Mouse (Mus musculus) hindbrain, embryonic 10.5 days (tissue): ENCODE measurements around the gene Bpifc. TPM values are rescaled to one million over a fixed set of nuclear protein-coding genes. Genes with fewer than 3 reads are reported as not detected.
A peak's percentile ranks its signal among the peaks of the same experiment; 100 is the strongest.

Source experiments
- DNase-seq: peaks from one replicate; pipeline ENCODE4 v3.0.0-alpha.2; 2017; ENCODE audit warnings: low spot score
- H3K27ac ChIP-seq: fragments of 300-500 bp; sonication (generic); 2 replicates; pipeline ENCODE4 v1.5.1; 2016; ENCODE audit warnings: mild to moderate bottlenecking, moderate library complexity
- H3K27me3 ChIP-seq: fragments of 300-500 bp; sonication (generic); 2 replicates; pipeline ENCODE4 v1.6.1; 2016; ENCODE audit warnings: mild to moderate bottlenecking; ENCODE audit not compliant: poor library complexity, insufficient read depth, severe bottlenecking
- H3K36me3 ChIP-seq: fragments of 300-500 bp; sonication (generic); 2 replicates; pipeline ENCODE4 v1.6.1; 2016; ENCODE audit warnings: mild to moderate bottlenecking, moderate library complexity
- H3K4me1 ChIP-seq: fragments of 300-500 bp; sonication (generic); replicated peaks from 2 replicates; pipeline ENCODE4 v1.6.1; 2016; ENCODE audit warnings: mild to moderate bottlenecking
- H3K4me3 ChIP-seq: fragments of 300-500 bp; sonication (generic); 2 replicates; pipeline ENCODE4 v1.5.1; 2016; ENCODE audit warnings: mild to moderate bottlenecking, moderate library complexity
- H3K9me3 ChIP-seq: fragments of 300-500 bp; sonication (generic); 2 replicates; pipeline ENCODE4 v1.6.1; 2016; ENCODE audit warnings: mild to moderate bottlenecking, moderate library complexity
- WGBS: fragments of 180-500 bp; shearing (Covaris S2); methylation state at CpG from one replicate; pipeline ENCODE4 v1.1.7; 2016; 5-methylcytosine and 5-hydroxymethylcytosine counted together
- polyA plus RNA-seq: library from polyadenylated mRNA; unstranded; fragments of >200 nt; fragmentation: Nextera tagmentation; extraction: Ambion mirVana; gene quantifications from 2 replicates; pipeline ENCODE4 v1.2.1, GENCODE M21; 2016

Gene Bpifc
- polyA plus RNA-seq, 1 experiment from 2014 or later: 0.05 TPM

DNA sequence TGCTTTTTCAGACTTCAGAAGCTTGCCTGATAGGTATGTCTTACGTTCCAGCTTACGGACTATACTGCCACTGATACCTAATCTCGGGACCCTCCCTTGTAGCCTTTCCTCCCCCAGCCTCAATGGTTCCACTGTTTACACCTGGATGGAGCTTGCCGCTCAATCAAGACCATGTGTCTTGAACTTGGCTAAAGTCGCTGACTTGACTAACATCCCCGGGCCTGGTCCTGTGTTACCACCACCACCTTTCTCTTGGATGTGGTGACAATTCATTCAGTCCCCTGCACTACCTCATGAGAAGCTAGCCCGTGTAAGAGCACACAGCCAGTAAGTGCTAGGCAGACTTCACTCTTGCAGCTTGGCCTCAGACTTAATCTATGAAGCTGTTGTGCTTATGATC, 47.4 kb downstream of the Bpifc start:
- peaks cover 4% of the 10 kb centered on the region; the same call in 1 of the 2 replicates for H3K27me3 ChIP-seq
- no peak overlapping the region for H3K27ac ChIP-seq
- H3K36me3 ChIP-seq: no peaks in the 10 kb centered on the region
- 90% methylated on average over 7 of the region's 7 CpGs for WGBS
- H3K4me3 ChIP-seq: no peak overlapping the region
- DNase-seq: no peak
- H3K9me3 ChIP-seq: no peaks in the 10 kb centered on the region
- no peaks in the 10 kb centered on the region for H3K4me1 ChIP-seq

DNA sequence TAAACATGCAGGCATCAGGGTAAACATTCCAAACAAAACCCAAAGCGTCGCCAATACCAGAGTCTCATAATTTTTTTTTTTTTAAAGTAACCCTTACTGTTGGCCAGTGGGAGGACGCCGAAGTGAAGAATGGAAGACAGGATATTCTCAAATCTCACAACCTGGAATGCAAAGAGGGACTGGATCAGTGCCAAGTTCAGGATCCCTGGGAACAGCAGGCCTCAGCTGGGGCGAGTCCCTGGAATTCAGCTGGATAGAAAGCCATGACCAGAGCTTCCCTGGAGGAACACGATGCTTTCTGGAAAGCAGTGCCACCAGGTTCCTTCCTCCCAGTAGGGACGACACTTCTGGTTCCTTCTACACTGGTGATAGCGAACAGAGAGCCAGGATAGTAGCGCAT, 48.8 kb downstream of the Bpifc start:
- Histone ChIP-seq H3K4me1 (no peaks in the 10 kb centered on the region), H3K27me3 (peaks cover 4% of the 10 kb centered on the region; the same call in 1 of the 2 replicates), H3K9me3 (no peaks in the 10 kb centered on the region), H3K4me3 (no peak overlapping the region), H3K36me3 (no peaks in the 10 kb centered on the region), H3K27ac (no peak overlapping the region)
- WGBS: 81% methylated on average over 9 of the region's 9 CpGs
- no peak for DNase-seq

DNA sequence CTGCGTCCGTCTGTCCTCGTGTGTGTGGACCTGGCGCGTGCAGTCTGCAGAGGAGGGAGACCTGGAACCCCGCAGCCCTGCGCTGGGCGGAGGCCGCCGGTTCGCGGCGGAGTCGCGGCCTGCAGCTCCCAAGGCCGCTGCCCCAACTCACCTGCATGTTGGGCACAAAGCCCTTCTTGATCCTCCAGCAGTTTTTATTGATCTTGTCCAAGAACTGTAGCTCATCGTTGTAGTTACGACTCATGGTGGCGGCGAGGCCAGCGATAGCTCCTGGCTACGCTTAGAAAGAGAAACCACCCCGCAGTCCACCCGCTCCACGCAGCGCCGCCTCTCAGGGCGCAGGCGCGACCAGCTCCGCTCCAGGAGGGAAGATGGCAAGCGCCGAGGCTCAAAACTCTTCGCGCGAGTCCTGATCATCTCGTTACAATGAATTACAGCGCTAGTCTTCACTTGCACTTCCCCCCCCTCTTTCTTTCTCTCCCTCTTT, 54.2 kb downstream of the Bpifc start, which contains the start of gene Rtcb:
TSS of gene Rtcb (minus strand) at position 360 of the 487 bp plus-strand sequence.
- DNase-seq: peak; percentile 95
- WGBS: under 1% methylated on average over 38 of the region's 38 CpGs
- Histone ChIP-seq H3K27me3 (no peaks in the 10 kb centered on the region), H3K36me3 (peaks cover 30% of the 10 kb centered on the region), H3K4me3 (peak within 1 kb of the TSS; percentile 97), H3K4me1 (peaks cover 7% of the 10 kb centered on the region; the same call in 1 of the 2 replicates), H3K27ac (peak within 1 kb of the TSS; percentile 92), H3K9me3 (no peaks in the 10 kb centered on the region)

DNA sequence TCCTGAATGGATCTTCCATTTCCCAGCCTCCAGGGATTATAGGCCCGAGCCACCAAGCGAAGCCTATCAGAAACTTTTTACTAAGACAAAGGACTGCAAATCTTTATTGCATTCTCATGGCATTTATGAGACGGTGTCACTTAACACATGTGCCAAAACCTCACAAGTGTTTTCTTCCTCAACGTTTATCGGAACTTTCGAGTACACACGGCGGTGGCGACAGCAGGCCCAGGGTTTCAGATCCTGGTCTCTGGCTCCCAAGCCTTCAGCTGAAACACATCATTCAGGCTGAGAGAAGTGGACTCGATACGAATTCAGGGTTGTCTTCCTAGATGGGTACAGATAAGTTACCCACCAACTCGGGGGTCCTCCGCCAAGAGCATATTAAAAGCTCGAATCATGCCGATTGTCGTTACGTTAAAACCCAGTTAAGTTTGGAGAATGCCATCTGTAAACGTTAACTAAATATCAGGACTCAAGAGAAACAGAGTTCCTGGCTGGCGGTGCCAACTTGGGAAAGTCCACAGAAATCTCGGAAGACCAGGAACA, 54.8 kb downstream of the Bpifc start:
- Histone ChIP-seq H3K27me3 (no peaks in the 10 kb centered on the region), H3K27ac (peak overlapping the region; percentile 92), H3K36me3 (peaks cover 36% of the 10 kb centered on the region), H3K9me3 (no peaks in the 10 kb centered on the region), H3K4me3 (peak overlapping the region; percentile 97), H3K4me1 (peaks cover 7% of the 10 kb centered on the region; the same call in 1 of the 2 replicates)
- 6% methylated on average over 20 of the region's 20 CpGs for WGBS
- DNase-seq: no peak

DNA sequence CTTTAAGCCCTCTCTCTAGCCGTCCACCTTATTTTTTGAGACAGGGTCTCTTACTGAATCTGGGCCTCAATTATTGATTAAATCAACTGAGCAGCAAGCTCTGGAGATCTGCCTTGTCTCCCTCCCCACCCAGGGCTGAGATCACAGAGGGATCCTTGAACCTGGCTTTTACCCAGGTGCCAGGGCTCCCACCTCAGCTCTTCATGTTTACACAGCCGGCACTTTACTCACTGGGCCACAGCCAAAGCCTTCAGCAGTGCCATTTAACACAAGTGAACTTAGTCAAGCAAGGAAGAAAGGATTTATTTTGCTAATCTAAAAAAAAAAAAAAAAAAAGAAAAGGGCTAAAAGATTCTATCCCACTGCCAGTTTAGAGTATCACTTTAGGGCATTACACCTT, 57.3 kb downstream of the Bpifc start:
- Histone ChIP-seq H3K36me3 (peaks cover 61% of the 10 kb centered on the region), H3K4me3 (no peak overlapping the region), H3K27ac (no peak overlapping the region), H3K27me3 (no peaks in the 10 kb centered on the region), H3K9me3 (no peaks in the 10 kb centered on the region), H3K4me1 (peaks cover 7% of the 10 kb centered on the region; the same call in 1 of the 2 replicates)
- DNase-seq: no peak
- WGBS: 94% methylated on average over 2 of the region's 2 CpGs

DNA sequence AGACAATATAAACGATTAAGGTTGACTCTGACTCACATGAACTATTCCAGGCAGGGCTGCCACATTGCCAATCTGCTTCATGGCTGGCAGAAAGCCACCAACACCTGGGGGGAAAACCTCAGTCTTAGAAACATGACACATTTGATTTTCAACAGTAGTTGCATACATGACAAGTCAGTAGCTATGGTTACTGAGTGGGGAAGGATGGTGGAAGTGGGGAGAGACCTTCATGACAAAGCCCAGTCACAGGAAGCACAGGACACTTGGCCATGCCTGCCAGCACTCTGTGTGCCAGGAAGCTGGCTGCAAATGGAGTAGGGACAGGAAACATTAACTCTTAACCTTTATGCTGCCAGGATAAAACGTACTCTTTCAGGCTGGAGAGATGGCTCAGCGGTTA, 58.3 kb downstream of the Bpifc start:
- H3K36me3 ChIP-seq: peaks cover 71% of the 10 kb centered on the region
- peaks cover 7% of the 10 kb centered on the region; the same call in 1 of the 2 replicates for H3K4me1 ChIP-seq
- H3K27me3 ChIP-seq: no peaks in the 10 kb centered on the region
- no peak overlapping the region for H3K4me3 ChIP-seq
- WGBS: 82% methylated on average over 3 of the region's 3 CpGs
- H3K9me3 ChIP-seq: no peaks in the 10 kb centered on the region
- no peak for DNase-seq
- H3K27ac ChIP-seq: no peak overlapping the region

DNA sequence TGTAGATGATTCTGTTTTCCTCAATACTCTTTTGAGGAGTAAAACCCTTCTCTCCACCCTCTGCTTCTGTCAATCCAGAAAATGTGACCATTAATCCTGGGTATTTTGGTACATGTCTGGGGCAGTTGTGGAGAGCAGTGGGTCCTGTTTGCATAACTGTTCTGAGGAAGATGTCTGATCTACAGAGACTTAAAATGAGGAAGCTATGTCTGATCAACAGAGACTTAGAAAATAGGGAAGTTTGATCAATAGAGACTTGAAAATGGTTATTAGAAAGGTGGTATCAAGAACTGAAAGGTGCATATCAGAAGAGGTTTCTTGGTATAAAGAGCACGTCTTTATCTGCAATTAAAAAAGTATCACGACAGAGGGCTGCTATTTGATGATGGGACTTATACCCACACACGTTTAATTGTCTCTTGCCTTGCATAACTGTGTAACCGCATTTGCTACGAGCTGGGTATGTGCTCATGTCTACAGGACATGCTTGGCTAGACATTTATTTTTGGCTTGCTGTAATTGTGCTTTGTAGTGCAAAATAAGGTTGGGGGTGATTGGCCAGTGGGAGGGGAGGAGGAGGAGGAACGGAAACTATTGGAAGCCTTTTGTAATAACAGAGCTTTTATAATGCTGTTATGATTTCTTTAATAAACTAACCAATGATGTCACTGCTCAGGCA, 59.8 kb downstream of the Bpifc start:
- Histone ChIP-seq H3K4me1 (peaks cover 7% of the 10 kb centered on the region; the same call in 1 of the 2 replicates), H3K9me3 (no peaks in the 10 kb centered on the region), H3K27me3 (no peaks in the 10 kb centered on the region), H3K27ac (no peak overlapping the region), H3K4me3 (no peak overlapping the region), H3K36me3 (peaks cover 86% of the 10 kb centered on the region)
- DNase-seq: no peak
- 92% methylated on average over 6 of the region's 6 CpGs for WGBS

DNA sequence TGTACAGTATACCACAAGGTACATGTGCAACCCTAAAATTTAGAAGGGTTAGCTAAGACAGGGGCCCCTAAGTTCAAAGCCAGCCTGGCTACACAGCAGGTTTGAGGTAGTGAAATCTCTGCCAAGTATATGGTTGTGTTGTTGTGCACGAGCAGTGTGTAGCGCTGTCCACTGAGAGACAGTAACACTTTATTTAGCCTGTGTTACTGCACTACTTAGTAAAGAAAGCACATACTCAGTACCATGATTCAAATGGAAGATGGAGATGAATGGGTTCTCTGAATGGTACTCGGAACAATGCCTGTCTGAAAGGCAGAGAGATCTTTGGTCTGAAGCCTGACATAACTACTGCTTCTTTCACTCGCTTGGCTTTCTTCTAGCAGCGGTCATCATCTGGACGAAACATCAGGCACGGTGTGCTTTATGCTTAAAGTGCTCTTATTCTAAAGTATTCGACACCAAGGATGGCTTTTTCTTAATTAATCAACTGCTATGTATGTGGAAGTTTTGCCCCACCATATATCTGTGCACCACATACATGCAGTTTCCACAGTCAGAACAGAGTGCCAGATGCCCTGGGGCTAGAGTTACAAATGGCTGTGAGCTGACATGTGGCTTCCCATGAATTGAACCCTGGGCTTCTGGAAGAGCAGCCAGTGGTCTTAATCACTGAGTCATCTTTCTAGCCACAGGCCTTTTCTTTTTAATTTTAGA, 63.1 kb downstream of the Bpifc start:
- Histone ChIP-seq H3K4me1 (no peaks in the 10 kb centered on the region), H3K27ac (no peak overlapping the region), H3K27me3 (no peaks in the 10 kb centered on the region), H3K4me3 (no peak overlapping the region), H3K36me3 (peaks cover 99% of the 10 kb centered on the region), H3K9me3 (no peaks in the 10 kb centered on the region)
- 89% methylated on average over 8 of the region's 8 CpGs for WGBS
- DNase-seq: no peak

DNA sequence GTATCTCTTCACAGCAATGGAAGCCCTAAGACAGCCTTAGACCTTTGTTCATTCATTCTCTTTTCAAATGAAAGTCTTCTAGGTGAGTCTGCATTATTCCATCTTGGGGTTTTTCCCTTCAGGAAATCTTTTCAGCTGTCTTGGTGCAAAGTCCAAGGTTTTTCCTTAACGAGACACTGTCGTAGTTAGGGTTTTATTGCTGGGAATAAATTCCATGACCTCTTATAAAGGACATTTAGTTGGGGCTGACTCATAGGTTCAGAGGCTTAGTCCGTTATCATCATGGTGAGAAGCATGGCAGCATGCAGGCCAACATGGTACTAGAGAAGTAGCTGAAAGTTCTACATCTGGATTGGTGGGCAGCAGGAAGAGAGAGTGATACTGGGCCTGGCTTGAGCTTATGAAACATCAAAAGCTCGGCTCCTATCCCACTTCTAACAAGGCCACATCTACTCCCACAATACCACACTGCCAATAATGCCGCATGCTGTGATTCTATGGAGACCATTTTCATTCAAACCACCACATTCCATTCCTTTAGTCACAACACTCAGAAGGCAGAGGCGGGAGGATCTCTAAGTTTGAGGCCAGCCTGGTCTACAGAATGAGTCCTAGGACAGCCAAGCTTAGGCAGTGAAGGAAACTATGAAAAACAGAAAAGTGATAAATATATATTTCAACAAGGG, 75.3 kb downstream of the Bpifc start:
- Histone ChIP-seq H3K4me3 (no peak overlapping the region), H3K27me3 (no peaks in the 10 kb centered on the region), H3K27ac (no peak overlapping the region), H3K4me1 (no peaks in the 10 kb centered on the region), H3K36me3 (peaks cover 64% of the 10 kb centered on the region), H3K9me3 (peaks cover 7% of the 10 kb centered on the region)
- 94% methylated on average over 6 of the region's 6 CpGs for WGBS
- DNase-seq: no peak

DNA sequence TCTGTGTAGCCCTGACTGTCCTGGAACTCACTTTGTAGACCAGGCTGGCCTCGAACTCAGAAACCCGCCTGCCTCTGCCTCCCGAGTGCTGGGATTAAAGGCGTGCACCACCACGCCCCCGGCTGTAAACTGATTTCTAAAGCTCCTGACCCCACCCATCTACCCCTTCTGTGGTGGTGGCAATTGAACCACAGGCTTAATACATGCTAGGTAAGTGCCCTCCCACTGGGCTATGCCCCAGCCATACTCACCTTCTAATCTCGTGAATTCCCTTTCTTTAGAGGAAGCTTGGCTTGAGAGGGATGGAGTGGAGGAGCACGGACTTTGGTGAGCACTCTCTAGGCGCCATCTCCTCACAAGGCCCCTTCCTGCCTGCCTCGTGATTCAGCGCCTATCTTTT, 81.7 kb downstream of the Bpifc start:
- Histone ChIP-seq H3K9me3 (no peaks in the 10 kb centered on the region), H3K27ac (no peak overlapping the region)
- 89% methylated on average over 11 of the region's 11 CpGs for WGBS

DNA sequence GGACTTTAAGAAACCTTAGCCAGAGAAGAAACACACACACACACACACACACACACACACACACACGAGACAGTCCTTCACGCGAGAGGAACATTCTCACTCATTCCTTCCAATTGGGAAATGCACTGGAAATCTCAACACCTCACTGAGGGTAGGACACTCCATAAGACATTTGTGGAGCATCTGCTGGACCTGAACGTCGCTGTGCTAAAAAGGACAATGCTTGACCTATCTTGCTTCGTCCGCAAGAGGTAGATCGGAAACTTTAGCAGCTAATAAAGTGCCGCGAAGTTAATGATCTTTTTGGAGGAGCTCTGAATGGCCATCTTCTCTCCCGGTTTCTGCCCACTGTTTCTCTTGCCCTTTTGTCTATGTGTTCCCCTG, 82.5 kb downstream of the Bpifc start:
- 57% methylated on average over 11 of the region's 11 CpGs for WGBS
- Histone ChIP-seq H3K36me3 (no peaks in the 10 kb centered on the region), H3K4me1 (peaks cover 23% of the 10 kb centered on the region), H3K4me3 (peak overlapping the region; percentile 63), H3K9me3 (no peaks in the 10 kb centered on the region), H3K27ac (peak overlapping the region; percentile 23; the same call in 1 of the 2 replicates), H3K27me3 (peaks cover 31% of the 10 kb centered on the region)
- DNase-seq: no peak

More for the DNA sequence above, 81.7 kb downstream of the Bpifc start:
- H3K4me1 ChIP-seq: peaks cover 23% of the 10 kb centered on the region
- no peaks in the 10 kb centered on the region for H3K36me3 ChIP-seq
- peaks cover 31% of the 10 kb centered on the region for H3K27me3 ChIP-seq
- DNase-seq: no peak
- no peak overlapping the region for H3K4me3 ChIP-seq

DNA sequence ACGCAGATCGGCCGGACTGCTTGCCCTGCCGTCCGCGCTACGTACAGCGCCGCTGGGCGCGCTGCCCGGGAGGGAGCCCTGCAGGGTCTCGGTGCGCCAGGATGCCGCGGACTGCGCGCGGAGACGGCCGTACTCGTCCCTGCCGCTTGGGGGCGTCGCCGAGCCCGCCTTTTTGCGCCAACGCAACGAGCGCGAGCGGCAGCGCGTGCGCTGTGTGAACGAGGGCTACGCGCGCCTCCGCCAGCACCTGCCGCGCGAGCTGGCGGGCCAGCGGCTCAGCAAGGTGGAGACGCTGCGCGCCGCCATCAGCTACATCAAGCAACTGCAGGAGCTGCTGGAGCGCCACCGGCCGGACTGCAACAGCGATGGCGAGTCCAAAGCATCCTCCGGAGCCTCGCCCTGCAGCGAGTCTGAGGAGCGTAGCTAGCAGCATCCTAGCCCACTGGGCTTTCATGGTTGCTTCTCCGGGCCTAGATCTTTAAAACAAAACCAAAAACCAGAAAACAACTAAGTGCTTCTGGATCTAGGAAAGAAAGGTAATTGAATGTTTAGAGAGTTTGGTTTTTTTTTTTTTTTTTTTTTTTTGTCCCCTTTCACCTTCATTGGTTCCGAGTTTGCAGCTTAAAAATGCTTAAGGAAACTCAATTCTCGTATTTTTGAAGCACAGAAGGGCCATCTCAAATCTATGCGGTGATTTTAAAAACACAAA, 83.0 kb downstream of the Bpifc start:
- Histone ChIP-seq H3K9me3 (no peaks in the 10 kb centered on the region), H3K27ac (peak overlapping the region; percentile 79), H3K36me3 (no peaks in the 10 kb centered on the region), H3K4me1 (peaks cover 23% of the 10 kb centered on the region), H3K27me3 (peaks cover 31% of the 10 kb centered on the region), H3K4me3 (peak overlapping the region; percentile 63)
- peak; percentile 83 for DNase-seq
- under 1% methylated on average over 63 of the region's 63 CpGs for WGBS
